Mouse (Mus musculus) mesoderm, embryonic 11.5 days (tissue): ENCODE measurements at regions not wholly inside any gene's neighbourhood (a gene's known extent, or its start where the extent isn't known, plus 50 kb on each side); places are given as distances from the start of the nearest gene placed in this dataset.

Source experiments
- DNase-seq: peaks from one replicate; pipeline ENCODE4 v3.0.0-alpha.2; 2012; ENCODE audit warnings: low read depth, low spot score

- DNase-seq, result no peak
Measured at GRCm38 (mm10) chr11:24390578-24390977, 312.7 kb downstream of the Bcl11a start.

- no peak for DNase-seq
Measured at GRCm38 (mm10) chr11:24391385-24391784, 313.5 kb downstream of the Bcl11a start.

- DNase-seq, result no peak
Measured at GRCm38 (mm10) chr11:24395478-24395877, 317.6 kb downstream of the Bcl11a start.

DNA sequence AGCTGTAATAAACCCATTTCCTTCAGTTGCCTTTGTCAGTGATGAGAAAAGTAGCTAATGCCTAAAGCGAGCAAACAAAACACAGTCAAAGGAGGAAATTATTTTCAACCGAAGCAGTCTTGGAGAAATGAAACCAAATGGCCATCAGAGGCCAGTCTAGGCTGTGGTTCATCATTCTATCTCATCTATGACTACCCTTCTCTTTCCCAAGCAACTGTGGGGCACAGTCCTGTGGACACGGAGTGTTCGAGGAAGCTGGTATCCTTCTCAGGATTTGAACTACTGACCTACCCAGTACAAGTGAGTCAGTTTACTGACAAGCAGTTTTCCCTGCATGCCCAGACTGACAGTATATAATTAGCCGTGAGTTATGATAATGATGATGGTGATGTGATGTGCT lies 319.1 kb downstream of the Bcl11a start:
- no peak for DNase-seq

GRCm38 (mm10) chr11:24397710-24398109 lies 319.9 kb downstream of the Bcl11a start:
- DNase-seq, result no peak

- DNase-seq, result no peak
Measured at GRCm38 (mm10) chr11:24401151-24401550, 323.3 kb downstream of the Bcl11a start.

- no peak for DNase-seq
Measured at GRCm38 (mm10) chr11:24402127-24402526, 324.3 kb downstream of the Bcl11a start.

DNA sequence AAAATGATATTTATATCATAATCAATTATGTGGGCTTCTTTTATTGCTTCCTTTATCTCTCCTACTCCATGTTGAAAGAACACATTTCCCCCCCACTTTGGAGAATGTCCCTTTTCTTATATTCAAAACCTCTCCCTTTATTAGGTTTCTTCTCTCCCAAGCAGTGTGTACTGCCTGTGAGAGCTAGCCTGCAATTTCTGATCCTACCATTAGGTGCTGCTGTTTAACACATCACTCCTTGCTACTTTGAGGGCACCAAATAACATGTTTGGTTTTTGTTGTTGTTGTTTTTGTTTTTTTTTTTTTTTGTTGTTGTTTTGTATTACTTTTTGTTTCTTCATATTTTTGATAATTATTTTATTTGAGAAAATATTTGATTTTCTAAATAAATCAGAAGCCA lies 336.9 kb downstream of the Bcl11a start:
- peak; percentile 35 for DNase-seq

- no peak for DNase-seq
Measured at GRCm38 (mm10) chr11:24422066-24422775, 344.4 kb downstream of the Bcl11a start.

DNA sequence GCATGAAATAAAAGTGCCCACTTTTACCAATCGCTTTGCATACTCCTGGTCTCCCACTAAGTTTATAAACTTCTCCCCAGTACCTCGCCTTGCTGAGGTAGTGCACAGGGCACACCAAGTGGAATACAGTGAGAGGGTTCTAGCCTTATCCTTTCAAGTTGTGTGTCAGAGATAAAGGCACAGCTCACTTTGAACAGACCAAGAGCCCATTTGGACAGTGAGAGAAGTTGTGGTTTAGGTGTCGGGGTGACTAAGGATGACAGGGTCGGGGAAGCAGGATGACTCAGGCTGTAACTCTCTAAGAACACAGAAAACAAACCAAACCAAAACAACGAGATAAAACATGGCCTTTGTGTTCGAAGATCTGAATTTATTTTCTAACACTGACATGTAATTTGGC lies 345.4 kb downstream of the Bcl11a start:
- no peak for DNase-seq

GRCm38 (mm10) chr11:24426995-24427883 lies 349.4 kb downstream of the Bcl11a start:
- peak; percentile 34 for DNase-seq

DNA sequence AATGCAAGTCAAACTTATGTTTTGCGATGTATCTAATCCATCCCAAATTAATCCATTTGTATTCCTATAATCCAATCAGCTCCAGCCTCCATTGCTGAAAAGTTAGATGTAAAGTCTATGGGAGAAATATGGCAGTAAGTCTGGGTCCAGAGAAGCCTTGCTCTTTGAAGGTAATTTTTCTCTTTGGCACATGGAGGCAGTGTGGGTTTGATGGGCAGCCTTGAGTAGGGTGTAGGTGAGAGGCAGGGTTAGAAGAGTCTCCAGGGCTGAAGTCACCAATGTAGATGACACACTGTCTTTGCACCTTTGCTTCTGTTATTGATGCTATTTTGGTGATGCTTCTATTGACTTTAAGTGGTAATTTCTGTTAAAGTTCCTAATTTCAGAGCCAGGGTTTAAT lies 370.8 kb downstream of the Bcl11a start:
- DNase-seq, result no peak

GRCm38 (mm10) chr11:24452267-24452666 lies 374.4 kb downstream of the Bcl11a start:
- no peak for DNase-seq

GRCm38 (mm10) chr11:24464642-24465041 lies 386.8 kb downstream of the Bcl11a start:
- DNase-seq, result no peak

GRCm38 (mm10) chr11:24467458-24467857 lies 389.6 kb downstream of the Bcl11a start:
- DNase-seq, result no peak

GRCm38 (mm10) chr11:24470469-24470868 lies 392.6 kb downstream of the Bcl11a start:
- DNase-seq, result no peak

DNA sequence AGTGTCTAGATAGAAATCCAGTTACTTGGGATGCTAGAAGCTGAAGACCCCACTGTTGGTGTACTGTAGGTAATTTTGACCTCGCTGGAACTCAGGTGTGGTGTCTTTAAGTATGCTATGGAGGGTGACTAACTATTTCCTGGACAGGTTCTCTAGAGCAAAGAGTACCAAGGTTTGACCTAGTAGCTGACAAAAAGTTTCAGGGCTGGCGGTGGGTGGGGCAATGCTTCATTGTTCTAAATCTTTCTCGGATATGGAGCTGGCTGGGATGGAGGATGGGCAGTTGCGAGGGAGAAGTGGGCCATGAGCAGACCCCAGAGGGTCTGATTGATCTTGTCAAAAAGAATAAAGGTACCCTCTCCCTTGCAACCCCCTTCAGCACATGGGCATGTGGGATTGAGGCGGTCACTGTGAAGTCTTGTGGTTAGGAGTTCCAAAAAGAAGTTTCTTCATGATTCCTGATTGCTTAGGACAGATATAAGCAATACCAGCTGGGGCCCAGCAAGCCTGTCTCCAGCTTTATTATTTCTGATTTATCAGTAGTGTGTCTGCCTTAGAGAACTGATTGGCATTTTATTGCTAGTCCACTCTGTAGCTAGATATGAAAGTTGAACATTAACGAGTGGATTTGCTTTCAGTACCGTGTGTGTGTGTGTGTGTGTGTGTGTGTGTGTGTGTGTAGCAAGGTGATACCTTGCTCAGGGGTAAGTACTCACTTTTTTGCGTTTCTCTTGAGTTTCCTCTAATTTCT lies 394.9 kb downstream of the Bcl11a start:
- no peak for DNase-seq

DNA sequence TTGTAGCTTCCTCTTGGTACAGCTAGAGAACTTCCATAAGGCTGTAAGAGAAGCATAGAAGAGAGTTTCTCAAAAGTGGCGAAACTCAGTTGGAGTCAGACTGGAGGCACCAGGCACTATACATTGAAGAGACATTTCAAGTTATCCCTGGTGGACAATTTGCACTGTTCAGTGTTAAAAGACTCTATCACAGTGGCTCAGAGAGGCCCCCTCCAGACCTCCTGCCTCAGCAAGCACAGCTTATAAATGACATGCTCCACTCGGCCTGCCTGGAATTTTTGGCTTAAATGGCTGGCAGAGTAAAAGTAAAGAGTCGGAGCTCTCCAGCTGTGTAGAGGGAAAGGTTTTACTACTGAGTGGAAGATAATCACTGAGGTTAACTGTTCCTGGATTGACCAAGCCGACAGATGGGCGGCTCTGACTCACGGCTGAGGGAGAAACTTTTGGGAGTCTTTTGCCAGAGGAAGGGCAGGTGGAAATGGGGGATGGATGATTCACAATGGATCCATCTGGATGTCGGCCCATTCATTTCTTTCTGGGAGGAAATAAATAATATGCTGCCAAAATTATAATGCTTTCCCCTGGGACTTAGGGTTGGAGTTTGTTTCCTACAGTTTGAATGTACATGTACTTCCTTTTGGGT lies 395.6 kb downstream of the Bcl11a start:
- DNase-seq, result no peak

- DNase-seq, result peak; percentile 36
Measured at GRCm38 (mm10) chr11:24502722-24503424, 425.0 kb downstream of the Bcl11a start.

GRCm38 (mm10) chr11:24515568-24515967 lies 437.7 kb downstream of the Bcl11a start:
- no peak for DNase-seq

- no peak for DNase-seq
Measured at GRCm38 (mm10) chr11:24535462-24535861, 457.6 kb downstream of the Bcl11a start.
